Comparison of ENCODE assay signal across 18 mouse cellular contexts in genomic region chr11:50089840-50090239, GRCm38 (mm10). TPM values are rescaled to one million over a fixed set of nuclear protein-coding genes. Genes with fewer than 3 reads are reported as not detected.
DNase-seq lines count a peak whose midpoint lies in the region; ATAC-seq and TF ChIP-seq lines count a peak whose summit lies in the region.
"Had no signal": no experiment of that assay in that cellular context is flagged by ENCODE, and none has a peak within 500 bp of the region (broad histone marks: within the 10 kb centered on the region; RNA-seq: fewer than 3 reads in every experiment).

No protein-coding gene starts in this region.

- TF ChIP-seq POLR2A in liver, adult 2 months (IDR thresholded peaks at IDR 0.05; ENCODE audit: extremely low read depth, insufficient read depth, low read length): no peak

- no peaks in the 10 kb centered on the region for H3K9me3 ChIP-seq in hindbrain, embryonic 12.5 days (replicated peaks)
- H3K9me3 ChIP-seq in hindbrain, embryonic 11.5 days (ENCODE audit: control insufficient read depth, low read length): no peaks in the 10 kb centered on the region
- no peaks in the 10 kb centered on the region for H3K9me3 ChIP-seq in liver, embryonic 11.5 days (ENCODE audit: control insufficient read depth, low read length)
- H3K9me3 ChIP-seq in liver, postnatal 0 days (ENCODE audit: low read length): no peaks in the 10 kb centered on the region
- H3K9me3 ChIP-seq: embryonic facial prominence, embryonic 13.5 days; forebrain, embryonic 12.5 days; heart, embryonic 12.5 days; hindbrain, embryonic 15.5 days had no signal

- 88% methylated on average over 1 of the region's 1 CpGs for WGBS in hindbrain, embryonic 12.5 days
- WGBS in hindbrain, embryonic 11.5 days: 74% methylated on average over 1 of the region's 1 CpGs
- 20% methylated on average over 1 of the region's 1 CpGs for WGBS in liver, adult 2 months
- WGBS in liver, embryonic 11.5 days: 88% methylated on average over 1 of the region's 1 CpGs
- WGBS in liver, postnatal 0 days (ENCODE audit: insufficient replicate concordance): 50% methylated on average over 1 of the region's 1 CpGs

- no peaks in the 10 kb centered on the region for H3K79me2 ChIP-seq in liver, adult 2 months (ENCODE audit: control insufficient read depth, insufficient read depth, low read length)

- no peak overlapping the region for H3K4me2 ChIP-seq in hindbrain, embryonic 12.5 days (replicated peaks)
- H3K4me2 ChIP-seq in hindbrain, embryonic 11.5 days (replicated peaks; ENCODE audit: low read depth, low read length): no peak overlapping the region
- no peak overlapping the region for H3K4me2 ChIP-seq in liver, embryonic 11.5 days
- no peak overlapping the region for H3K4me2 ChIP-seq in liver, postnatal 0 days (ENCODE audit: low read depth, low read length)
- H3K4me2 ChIP-seq: embryonic facial prominence, embryonic 13.5 days; forebrain, embryonic 12.5 days; heart, embryonic 12.5 days; hindbrain, embryonic 15.5 days had no signal

- no peak overlapping the region for H3K9ac ChIP-seq in hindbrain, embryonic 12.5 days
- H3K9ac ChIP-seq in hindbrain, embryonic 11.5 days (ENCODE audit: low read depth, low read length): no peak overlapping the region
- no peak overlapping the region for H3K9ac ChIP-seq in liver, adult 2 months (ENCODE audit: low read depth, low read length)
- H3K9ac ChIP-seq in liver, embryonic 11.5 days (ENCODE audit: low read depth, low read length): no peak overlapping the region
- H3K9ac ChIP-seq in liver, postnatal 0 days (replicated peaks): no peak overlapping the region
- H3K9ac ChIP-seq: embryonic facial prominence, embryonic 13.5 days; forebrain, embryonic 12.5 days; heart, embryonic 12.5 days; hindbrain, embryonic 15.5 days had no signal

- no peak for TF ChIP-seq EP300 in liver, postnatal 0 days (IDR thresholded peaks at IDR 0.05; ENCODE audit: low read depth)

- ATAC-seq in hindbrain, embryonic 12.5 days (ENCODE audit: low FRiP score): no peak
- no peak for ATAC-seq in hindbrain, embryonic 11.5 days (ENCODE audit: low FRiP score)
- no peak for ATAC-seq in liver, embryonic 11.5 days (replicated peaks; ENCODE audit: low FRiP score)
- peak; percentile 94 for ATAC-seq in liver, postnatal 0 days
- ATAC-seq: activated CD4-positive, CD25-positive, alpha-beta regulatory T cell, adult 4 months; forebrain, embryonic 16.5 days; Patski had no signal

- no peak overlapping the region for H3K4me3 ChIP-seq in hindbrain, embryonic 12.5 days
- H3K4me3 ChIP-seq in hindbrain, embryonic 11.5 days (ENCODE audit: low read depth, low read length): no peak overlapping the region
- no peak overlapping the region for H3K4me3 ChIP-seq in liver, adult 2 months (ENCODE audit: insufficient read depth, low read depth, low read length)
- no peak overlapping the region for H3K4me3 ChIP-seq in liver, embryonic 11.5 days (ENCODE audit: low read depth, low read length)
- H3K4me3 ChIP-seq in liver, postnatal 0 days (ENCODE audit: low read depth, low read length): no peak overlapping the region
- H3K4me3 ChIP-seq: embryonic facial prominence, embryonic 13.5 days; forebrain, embryonic 12.5 days; heart, embryonic 12.5 days; hindbrain, embryonic 15.5 days had no signal

- peaks cover 17% of the 10 kb centered on the region for H3K4me1 ChIP-seq in hindbrain, embryonic 12.5 days
- H3K4me1 ChIP-seq in hindbrain, embryonic 11.5 days (replicated peaks; ENCODE audit: control insufficient read depth, insufficient read depth, low read length): peaks cover 8% of the 10 kb centered on the region
- H3K4me1 ChIP-seq in liver, adult 2 months (ENCODE audit: control insufficient read depth, insufficient read depth, low read length): peaks cover 15% of the 10 kb centered on the region
- no peaks in the 10 kb centered on the region for H3K4me1 ChIP-seq in liver, embryonic 11.5 days (replicated peaks; ENCODE audit: control insufficient read depth, insufficient read depth, low read length)
- H3K4me1 ChIP-seq in liver, postnatal 0 days (ENCODE audit: insufficient read depth): peaks cover 12% of the 10 kb centered on the region
- H3K4me1 ChIP-seq: embryonic facial prominence, embryonic 13.5 days had no signal

- DNase-seq in hindbrain, embryonic 11.5 days (ENCODE audit: low spot score): no peak
- DNase-seq in liver, adult 2 months (ENCODE audit: extremely low read depth, low read depth, low spot score): peak; percentile 89
- no peak for DNase-seq in liver, embryonic 11.5 days (ENCODE audit: low spot score)
- DNase-seq in liver, postnatal 0 days: no peak
- peak; percentile 83 for DNase-seq in yolk sac, embryonic 10.5 days (ENCODE audit: low spot score)
- DNase-seq: adrenal gland, postnatal 14 days; cerebellum, adult 11-12 months; cerebellum, adult 9-11 months; gastrocnemius, postnatal 14 days had no signal

- TF ChIP-seq CTCF in liver, adult 2 months (IDR thresholded peaks at IDR 0.05; ENCODE audit: low read depth, low read length): no peak
- no peak for TF ChIP-seq CTCF in liver, postnatal 0 days (IDR thresholded peaks at IDR 0.05; ENCODE audit: low read depth)

- 0 out of 2 replicates have a peak overlapping the region, but pooled peaks have one; percentile 46 for H3K27ac ChIP-seq in hindbrain, embryonic 12.5 days
- no peak overlapping the region for H3K27ac ChIP-seq in hindbrain, embryonic 11.5 days (ENCODE audit: low read depth, low read length)
- H3K27ac ChIP-seq in liver, adult 2 months (replicated peaks; ENCODE audit: insufficient read depth, low read depth, low read length): peak overlapping the region; percentile 76
- no peak overlapping the region for H3K27ac ChIP-seq in liver, embryonic 11.5 days (ENCODE audit: low read depth, low read length)
- peak overlapping the region; percentile 68 for H3K27ac ChIP-seq in liver, postnatal 0 days (ENCODE audit: low read depth)
- H3K27ac ChIP-seq: embryonic facial prominence, embryonic 13.5 days had no signal

- H3K27me3 ChIP-seq in hindbrain, embryonic 12.5 days: no peaks in the 10 kb centered on the region
- H3K27me3 ChIP-seq in hindbrain, embryonic 11.5 days (ENCODE audit: control insufficient read depth, insufficient read depth, low read length): no peaks in the 10 kb centered on the region
- no peaks in the 10 kb centered on the region for H3K27me3 ChIP-seq in liver, adult 2 months (ENCODE audit: control insufficient read depth, insufficient read depth, low read length)
- no peaks in the 10 kb centered on the region for H3K27me3 ChIP-seq in liver, embryonic 11.5 days (replicated peaks; ENCODE audit: control insufficient read depth, insufficient read depth, low read length)
- H3K27me3 ChIP-seq in liver, postnatal 0 days (ENCODE audit: insufficient read depth, low read length): no peaks in the 10 kb centered on the region
- H3K27me3 ChIP-seq: CH12.LX; embryonic facial prominence, embryonic 13.5 days; forebrain, embryonic 12.5 days; heart, embryonic 12.5 days; hindbrain, embryonic 15.5 days; Patski had no signal

- H3K36me3 ChIP-seq in hindbrain, embryonic 12.5 days: peaks cover 54% of the 10 kb centered on the region
- peaks cover 9% of the 10 kb centered on the region; the same call in 1 of the 2 replicates for H3K36me3 ChIP-seq in hindbrain, embryonic 11.5 days (ENCODE audit: control insufficient read depth, insufficient read depth, low read length)
- peaks cover 34% of the 10 kb centered on the region for H3K36me3 ChIP-seq in liver, adult 2 months (ENCODE audit: control insufficient read depth, insufficient read depth, low read length)
- peaks cover 8% of the 10 kb centered on the region; the same call in 1 of the 2 replicates for H3K36me3 ChIP-seq in liver, embryonic 11.5 days (ENCODE audit: control insufficient read depth, insufficient read depth, low read length)
- peaks cover 26% of the 10 kb centered on the region for H3K36me3 ChIP-seq in liver, postnatal 0 days (replicated peaks; ENCODE audit: insufficient read depth, low read length)

RNA-seq across cellular contexts. Expression of gene Tbc1d9b, which starts 41.4 kb away (rescaled TPM):
- polyA plus RNA-seq in hindbrain, embryonic 12.5 days (2016; fragmentation: Nextera tagmentation; extraction: Ambion mirVana): 46.1 and 51.2 TPM in 2 replicates
- 22.0 and 29.3 TPM in 2 replicates for polyA plus RNA-seq in hindbrain, embryonic 11.5 days (2014; fragmentation: Nextera tagmentation; extraction: Ambion mirVana)
- 19.5 and 26.2 TPM in 2 replicates for total RNA-seq in liver, adult 2 months (2014; rRNA removed)
- polyA plus RNA-seq in liver, adult 2 months (2012; rRNA removed): 29.8 and 30.5 TPM in 2 replicates
- polyA plus RNA-seq in liver, embryonic 11.5 days (2014; fragmentation: Nextera tagmentation; extraction: Ambion mirVana): 30.1 and 34.0 TPM in 2 replicates
- polyA plus RNA-seq in liver, postnatal 0 days (2015; fragmentation: Nextera tagmentation; extraction: Ambion mirVana): 8.9 and 9.1 TPM in 2 replicates

Comparison
In these comparisons a context has a peak if more than half of its experiments do, and no peak if none do; other contexts are left out.
1. H3K27ac ChIP-seq: peak in hindbrain, embryonic 12.5 days (single experiment), liver, adult 2 months (single experiment) and liver, postnatal 0 days (single experiment); none in hindbrain, embryonic 11.5 days (single experiment) and liver, embryonic 11.5 days (single experiment).
2. DNase-seq: peak in liver, adult 2 months (single experiment) and yolk sac, embryonic 10.5 days (single experiment); none in hindbrain, embryonic 11.5 days (single experiment), liver, embryonic 11.5 days (single experiment) and liver, postnatal 0 days (single experiment).